Comparison of ENCODE assay signal across 9 mouse cellular contexts in the genomic region with DNA sequence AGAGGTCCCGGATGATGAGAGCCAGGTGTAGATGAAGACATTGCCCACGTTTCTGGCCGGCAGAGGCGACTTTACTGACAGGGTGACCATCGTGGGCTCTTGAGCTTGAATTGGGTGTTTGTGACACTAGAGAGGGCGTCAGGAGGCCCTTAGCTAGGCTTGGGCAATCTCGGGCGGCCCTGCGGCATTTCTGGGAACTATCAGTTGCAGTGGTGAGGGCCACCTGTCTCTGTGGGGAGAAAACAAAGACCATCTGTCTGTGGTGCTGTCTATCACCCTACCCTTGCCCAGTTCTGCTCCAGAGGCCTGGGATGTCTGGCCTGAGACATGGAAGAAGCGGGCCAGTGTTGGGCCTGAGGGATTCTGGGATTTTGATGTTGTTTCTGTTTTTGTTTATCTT.
DNase-seq lines count a peak whose midpoint lies in the region; ATAC-seq and TF ChIP-seq lines count a peak whose summit lies in the region.
"Had no signal": no experiment of that assay in that cellular context is flagged by ENCODE, and none has a peak within 500 bp of the region (broad histone marks: within the 10 kb centered on the region; RNA-seq: fewer than 3 reads in every experiment).

No protein-coding gene starts in this region.

- H3K36me3 ChIP-seq in kidney, embryonic 16.5 days (ENCODE audit: insufficient read depth, low read length) = no peaks in the 10 kb centered on the region
- no peaks in the 10 kb centered on the region for H3K36me3 ChIP-seq in forebrain, embryonic 15.5 days
- no peaks in the 10 kb centered on the region for H3K36me3 ChIP-seq in liver, embryonic 14.5 days (replicated peaks; ENCODE audit: control insufficient read depth, insufficient read depth, low read depth)
- H3K36me3 ChIP-seq in neural tube, embryonic 14.5 days (ENCODE audit: control insufficient read depth, insufficient read depth, low read length) = no peaks in the 10 kb centered on the region

- no peak overlapping the region; the same call in 1 of the 2 replicates for H3K4me3 ChIP-seq in kidney, embryonic 16.5 days (ENCODE audit: low read length)
- H3K4me3 ChIP-seq in forebrain, embryonic 15.5 days = no peak overlapping the region
- no peak overlapping the region for H3K4me3 ChIP-seq in liver, embryonic 14.5 days (ENCODE audit: insufficient read depth in 1 of 2, low read depth in 2 of 2, low read length in 2 of 2)
- no peak overlapping the region for H3K4me3 ChIP-seq in neural tube, embryonic 14.5 days (ENCODE audit: low read depth, low read length)

- peaks cover 4% of the 10 kb centered on the region; the same call in 1 of the 2 replicates for H3K9me3 ChIP-seq in kidney, embryonic 16.5 days (ENCODE audit: low read length)
- H3K9me3 ChIP-seq in forebrain, embryonic 15.5 days = no peaks in the 10 kb centered on the region
- no peaks in the 10 kb centered on the region for H3K9me3 ChIP-seq in liver, embryonic 14.5 days (ENCODE audit: control insufficient read depth, low read length)
- H3K9me3 ChIP-seq in neural tube, embryonic 14.5 days (ENCODE audit: control insufficient read depth, low read length) = no peaks in the 10 kb centered on the region

- TF ChIP-seq CTCF in liver, embryonic 14.5 days (IDR thresholded peaks at IDR 0.05; ENCODE audit: low read depth) = no peak

- peak; percentile 35; the same call in 1 of the 2 replicates for ATAC-seq in kidney, embryonic 16.5 days (ENCODE audit: low FRiP score, low TSS enrichment)
- ATAC-seq in forebrain, embryonic 15.5 days (replicated peaks) = peak; percentile 13; the same call in 1 of the 2 replicates
- peak; percentile 58; the same call in 1 of the 2 replicates for ATAC-seq in liver, embryonic 14.5 days (ENCODE audit: insufficient read depth)
- peak; percentile 12; the same call in 1 of the 2 replicates for ATAC-seq in neural tube, embryonic 14.5 days (ENCODE audit: low read depth)
- ATAC-seq: Patski had no signal

- H3K9ac ChIP-seq in kidney, embryonic 16.5 days (replicated peaks; ENCODE audit: low read length) = peak overlapping the region; percentile 53
- H3K9ac ChIP-seq in forebrain, embryonic 15.5 days (replicated peaks) = no peak overlapping the region; the same call in 1 of the 2 replicates
- H3K9ac ChIP-seq in liver, embryonic 14.5 days (replicated peaks) = no peak overlapping the region
- no peak overlapping the region for H3K9ac ChIP-seq in neural tube, embryonic 14.5 days (replicated peaks; ENCODE audit: low read depth, low read length)

- H3K27me3 ChIP-seq in kidney, embryonic 16.5 days (ENCODE audit: insufficient read depth, low read length) = no peaks in the 10 kb centered on the region
- no peaks in the 10 kb centered on the region for H3K27me3 ChIP-seq in forebrain, embryonic 15.5 days
- H3K27me3 ChIP-seq in liver, embryonic 14.5 days (ENCODE audit: control insufficient read depth, insufficient read depth, low read length) = no peaks in the 10 kb centered on the region
- H3K27me3 ChIP-seq in neural tube, embryonic 14.5 days (ENCODE audit: control insufficient read depth, insufficient read depth, low read length) = no peaks in the 10 kb centered on the region
- H3K27me3 ChIP-seq: Patski had no signal

- H3K4me1 ChIP-seq in kidney, embryonic 16.5 days (ENCODE audit: insufficient read depth, low read length) = peaks cover 15% of the 10 kb centered on the region
- H3K4me1 ChIP-seq in forebrain, embryonic 15.5 days = peaks cover 17% of the 10 kb centered on the region
- peaks cover 3 to 17% of the 10 kb centered on the region in 2 experiments; a peak in 2 of 4 replicates for H3K4me1 ChIP-seq in liver, embryonic 14.5 days (replicated peaks; ENCODE audit: control insufficient read depth in 2 of 2, insufficient read depth in 2 of 2, low read length in 1 of 2)
- H3K4me1 ChIP-seq in neural tube, embryonic 14.5 days (ENCODE audit: control insufficient read depth, insufficient read depth, low read length) = peaks cover 15% of the 10 kb centered on the region

- no peak for DNase-seq in kidney, postnatal 36 days
- DNase-seq in liver, embryonic 14.5 days (ENCODE audit: low read depth in 3 of 3, low spot score in 3 of 3) = peak in 1 of 3 experiments; percentile 1
- no peak for DNase-seq in right cerebral cortex, postnatal 4 days
- no peak for DNase-seq in thymus, postnatal 25 days
- DNase-seq in adrenal gland, postnatal 36 days = no peak

- no peak for TF ChIP-seq EP300 in liver, embryonic 14.5 days (IDR thresholded peaks at IDR 0.05; ENCODE audit: low read depth)

- peak overlapping the region; percentile 60 for H3K4me2 ChIP-seq in kidney, embryonic 16.5 days (replicated peaks; ENCODE audit: low read depth, low read length)
- H3K4me2 ChIP-seq in forebrain, embryonic 15.5 days (replicated peaks) = peak overlapping the region; percentile 54; the same call in 1 of the 2 replicates
- H3K4me2 ChIP-seq in liver, embryonic 14.5 days (ENCODE audit: low read depth) = peak overlapping the region; percentile 53
- H3K4me2 ChIP-seq in neural tube, embryonic 14.5 days (ENCODE audit: low read depth, low read length) = peak overlapping the region; percentile 75

- 64% methylated on average over 10 of the region's 10 CpGs for WGBS in kidney, embryonic 16.5 days
- 78% methylated on average over 10 of the region's 10 CpGs for WGBS in forebrain, embryonic 15.5 days
- 26% methylated on average over 10 of the region's 10 CpGs for WGBS in liver, embryonic 14.5 days (ENCODE audit: insufficient replicate concordance)
- 80% methylated on average over 10 of the region's 10 CpGs for WGBS in neural tube, embryonic 14.5 days

- peak overlapping the region; percentile 67 for H3K27ac ChIP-seq in kidney, embryonic 16.5 days (ENCODE audit: low read length)
- peak overlapping the region; percentile 87 for H3K27ac ChIP-seq in forebrain, embryonic 15.5 days (replicated peaks)
- H3K27ac ChIP-seq in liver, embryonic 14.5 days = no peak overlapping the region
- peak overlapping the region; percentile 93 for H3K27ac ChIP-seq in neural tube, embryonic 14.5 days (ENCODE audit: low read depth, low read length)
